Mouse (Mus musculus): ENCODE measurements at regions not wholly inside any gene's neighbourhood (a gene's known extent, or its start where the extent isn't known, plus 50 kb on each side); places are given as distances from the start of the nearest gene placed in this dataset.

GRCm38 (mm10) chr14:62050941-62051340, 241.4 kb upstream of the Rnaseh2b start:
- peaks cover 5% of the 10 kb centered on the region for H3K9me3 ChIP-seq (replicated peaks; ENCODE audit: low read length)
- no peak overlapping the region for H3K4me2 ChIP-seq (ENCODE audit: insufficient read depth, low read depth, poor library complexity, severe bottlenecking)
- no peaks in the 10 kb centered on the region for H3K27me3 ChIP-seq (replicated peaks)
- H3K4me3 ChIP-seq (replicated peaks in 1 of 3; ENCODE audit: low read depth in 2 of 3, low read length in 2 of 3, poor library complexity in 1 of 3) = no peak overlapping the region
- TF ChIP-seq GABPA (IDR thresholded peaks at IDR 0.05; ENCODE audit: insufficient replicate concordance, low read depth, low read length) = no peak
- TF ChIP-seq CHD2 (IDR thresholded peaks at IDR 0.05; ENCODE audit: low read length) = no peak
- TF ChIP-seq ZNF384 (IDR thresholded peaks at IDR 0.05; ENCODE audit: low read depth, low read length) = no peak
- TF ChIP-seq HCFC1 (IDR thresholded peaks at IDR 0.05; ENCODE audit: low read depth, low read length) = no peak
- TF ChIP-seq ELF1 (IDR thresholded peaks at IDR 0.05; ENCODE audit: low read depth, low read length) = no peak
- TF ChIP-seq MYC (IDR thresholded peaks at IDR 0.05; ENCODE audit: low read depth, low read length) = no peak
- no peak for TF ChIP-seq CTCF (conservative IDR thresholded peaks at IDR 0.05 in 1 of 2, IDR thresholded peaks at IDR 0.05 in 1 of 2; ENCODE audit: low read depth in 2 of 2, low read length in 2 of 2)
- TF ChIP-seq POLR2AphosphoS2 (IDR thresholded peaks at IDR 0.05; ENCODE audit: low read depth, low read length) = no peak
- TF ChIP-seq E2F4 (IDR thresholded peaks at IDR 0.05; ENCODE audit: insufficient replicate concordance, low read depth, low read length) = no peak
- no peak for TF ChIP-seq KAT2A (IDR thresholded peaks at IDR 0.05; ENCODE audit: insufficient replicate concordance, low read length)
- no peak for TF ChIP-seq MAFK (IDR thresholded peaks at IDR 0.05; ENCODE audit: insufficient replicate concordance, low read length)
- no peak for TF ChIP-seq CHD1 (IDR thresholded peaks at IDR 0.05; ENCODE audit: low read depth, low read length)
- TF ChIP-seq NELFE (IDR thresholded peaks at IDR 0.05; ENCODE audit: low read depth, low read length) = no peak
- TF ChIP-seq USF2 (conservative IDR thresholded peaks at IDR 0.05; ENCODE audit: low read depth, low read length) = no peak
- no peak for TF ChIP-seq JUN (IDR thresholded peaks at IDR 0.05; ENCODE audit: insufficient read depth, low read depth, low read length)
- no peak for TF ChIP-seq MAX (IDR thresholded peaks at IDR 0.05; ENCODE audit: low read length)
- no peak for TF ChIP-seq TBP (conservative IDR thresholded peaks at IDR 0.05; ENCODE audit: low read depth, low read length)
- no peak for DNase-seq (ENCODE audit: extremely low read depth)
- no peaks in the 10 kb centered on the region for H3K36me3 ChIP-seq (replicated peaks in 1 of 2; ENCODE audit: control insufficient read depth in 1 of 2, insufficient read depth in 1 of 2, low read length in 1 of 2)
- H3K79me2 ChIP-seq (replicated peaks; ENCODE audit: control insufficient read depth, extremely low read depth, insufficient read depth, poor library complexity, severe bottlenecking) = no peaks in the 10 kb centered on the region
- H3K27ac ChIP-seq (ENCODE audit: insufficient read depth, low read depth) = no peak overlapping the region
- in situ Hi-C loops (cut with MboI; ENCODE audit: low pct_ligation_motif_present, low pct_unique_long_range_greater_than_20kb, low sequenced_read_pairs) (no loop called here), dilution Hi-C loops (cut with MboI; ENCODE audit: extremely low pct_ligation_motif_present, extremely low pct_unique_long_range_greater_than_20kb, low sequenced_read_pairs) (no loop called here)
- no peak overlapping the region for H3K9ac ChIP-seq (ENCODE audit: insufficient read depth, low read depth)
- H3K4me1 ChIP-seq (ENCODE audit: control insufficient read depth in 1 of 2, insufficient read depth in 2 of 2) = no peaks in the 10 kb centered on the region

GRCm38 (mm10) chr14:62051923-62052322, 240.5 kb upstream of the Rnaseh2b start:
- no peak overlapping the region for H3K9ac ChIP-seq (ENCODE audit: insufficient read depth, low read depth)
- H3K4me1 ChIP-seq (ENCODE audit: control insufficient read depth in 1 of 2, insufficient read depth in 2 of 2) = no peaks in the 10 kb centered on the region
- no peaks in the 10 kb centered on the region for H3K27me3 ChIP-seq (replicated peaks)
- DNase-seq (ENCODE audit: extremely low read depth) = no peak
- peaks cover 5% of the 10 kb centered on the region for H3K9me3 ChIP-seq (replicated peaks; ENCODE audit: low read length)
- H3K4me3 ChIP-seq (replicated peaks in 1 of 3; ENCODE audit: low read depth in 2 of 3, low read length in 2 of 3, poor library complexity in 1 of 3) = no peak overlapping the region
- no peaks in the 10 kb centered on the region for H3K79me2 ChIP-seq (replicated peaks; ENCODE audit: control insufficient read depth, extremely low read depth, insufficient read depth, poor library complexity, severe bottlenecking)
- H3K4me2 ChIP-seq (ENCODE audit: insufficient read depth, low read depth, poor library complexity, severe bottlenecking) = no peak overlapping the region
- TF ChIP-seq CHD2 (IDR thresholded peaks at IDR 0.05; ENCODE audit: low read length) = no peak
- no peak for TF ChIP-seq ZC3H11A (IDR thresholded peaks at IDR 0.05; ENCODE audit: low read depth, low read length)
- no peak for TF ChIP-seq USF1 (IDR thresholded peaks at IDR 0.05; ENCODE audit: low read depth, low read length)
- TF ChIP-seq TCF12 (IDR thresholded peaks at IDR 0.05; ENCODE audit: low read depth, low read length) = no peak
- no peak for TF ChIP-seq PAX5 (IDR thresholded peaks at IDR 0.05; ENCODE audit: low read length)
- TF ChIP-seq SMC3 (IDR thresholded peaks at IDR 0.05; ENCODE audit: low read depth, low read length) = no peak
- no peak for TF ChIP-seq TBP (conservative IDR thresholded peaks at IDR 0.05; ENCODE audit: low read depth, low read length)
- TF ChIP-seq UBTF (IDR thresholded peaks at IDR 0.05; ENCODE audit: low read depth, low read length) = no peak
- TF ChIP-seq MAFK (IDR thresholded peaks at IDR 0.05; ENCODE audit: insufficient replicate concordance, low read length) = no peak
- TF ChIP-seq RCOR1 (conservative IDR thresholded peaks at IDR 0.05; ENCODE audit: low read depth, low read length) = no peak
- TF ChIP-seq ETS1 (conservative IDR thresholded peaks at IDR 0.05; ENCODE audit: low read depth, low read length) = no peak
- TF ChIP-seq BHLHE40 (IDR thresholded peaks at IDR 0.05; ENCODE audit: low read depth, low read length) = no peak
- TF ChIP-seq ZNF384 (IDR thresholded peaks at IDR 0.05; ENCODE audit: low read depth, low read length) = no peak
- no peak for TF ChIP-seq NRF1 (IDR thresholded peaks at IDR 0.05; ENCODE audit: low read depth, low read length)
- TF ChIP-seq ZMIZ1 (IDR thresholded peaks at IDR 0.05; ENCODE audit: low read depth, low read length) = no peak
- no peak for TF ChIP-seq MYC (IDR thresholded peaks at IDR 0.05; ENCODE audit: low read depth, low read length)
- TF ChIP-seq E2F4 (IDR thresholded peaks at IDR 0.05; ENCODE audit: insufficient replicate concordance, low read depth, low read length) = no peak
- no peaks in the 10 kb centered on the region for H3K36me3 ChIP-seq (replicated peaks in 1 of 2; ENCODE audit: control insufficient read depth in 1 of 2, insufficient read depth in 1 of 2, low read length in 1 of 2)
- dilution Hi-C loops (cut with MboI; ENCODE audit: extremely low pct_ligation_motif_present, extremely low pct_unique_long_range_greater_than_20kb, low sequenced_read_pairs) = no loop called here
- H3K27ac ChIP-seq (ENCODE audit: insufficient read depth, low read depth) = no peak overlapping the region
- in situ Hi-C loops (cut with MboI; ENCODE audit: low pct_ligation_motif_present, low pct_unique_long_range_greater_than_20kb, low sequenced_read_pairs) = no loop called here

Data from CH12.LX (cell line).